Mouse (Mus musculus): Measurements from ENCODE around the gene Lrrc4b. TPM values are rescaled to one million over a fixed set of nuclear protein-coding genes. Genes with fewer than 3 reads are reported as not detected.

Gene Lrrc4b
- total RNA-seq, 1 experiment from 2014 or later = 5.8 TPM

DNA sequence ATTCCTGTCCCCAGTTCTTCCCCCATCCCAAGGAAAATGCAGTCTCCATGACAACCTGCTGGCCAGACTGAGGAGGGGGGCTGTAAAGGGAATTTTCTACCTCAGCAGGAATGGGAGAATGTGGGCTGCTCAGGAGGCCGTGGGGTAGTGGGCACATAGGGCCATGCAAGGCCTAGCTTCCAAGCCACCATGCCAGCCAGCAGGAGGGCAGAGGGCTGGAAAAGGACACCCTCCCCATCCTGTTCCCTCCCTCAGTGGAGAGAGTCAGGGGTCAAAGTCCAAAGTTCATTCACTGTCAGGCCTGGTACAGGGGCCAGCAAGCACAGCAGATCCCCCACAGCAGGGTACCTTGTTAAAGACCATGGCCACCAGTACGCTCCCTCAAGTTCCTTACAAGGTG is 36.3 kb downstream of the Lrrc4b start, which contains the start of gene Aspdh:
Gene Aspdh (plus strand): TSS at position 281 of the 400 bp plus-strand sequence.
- DNase-seq = no peak

DNA sequence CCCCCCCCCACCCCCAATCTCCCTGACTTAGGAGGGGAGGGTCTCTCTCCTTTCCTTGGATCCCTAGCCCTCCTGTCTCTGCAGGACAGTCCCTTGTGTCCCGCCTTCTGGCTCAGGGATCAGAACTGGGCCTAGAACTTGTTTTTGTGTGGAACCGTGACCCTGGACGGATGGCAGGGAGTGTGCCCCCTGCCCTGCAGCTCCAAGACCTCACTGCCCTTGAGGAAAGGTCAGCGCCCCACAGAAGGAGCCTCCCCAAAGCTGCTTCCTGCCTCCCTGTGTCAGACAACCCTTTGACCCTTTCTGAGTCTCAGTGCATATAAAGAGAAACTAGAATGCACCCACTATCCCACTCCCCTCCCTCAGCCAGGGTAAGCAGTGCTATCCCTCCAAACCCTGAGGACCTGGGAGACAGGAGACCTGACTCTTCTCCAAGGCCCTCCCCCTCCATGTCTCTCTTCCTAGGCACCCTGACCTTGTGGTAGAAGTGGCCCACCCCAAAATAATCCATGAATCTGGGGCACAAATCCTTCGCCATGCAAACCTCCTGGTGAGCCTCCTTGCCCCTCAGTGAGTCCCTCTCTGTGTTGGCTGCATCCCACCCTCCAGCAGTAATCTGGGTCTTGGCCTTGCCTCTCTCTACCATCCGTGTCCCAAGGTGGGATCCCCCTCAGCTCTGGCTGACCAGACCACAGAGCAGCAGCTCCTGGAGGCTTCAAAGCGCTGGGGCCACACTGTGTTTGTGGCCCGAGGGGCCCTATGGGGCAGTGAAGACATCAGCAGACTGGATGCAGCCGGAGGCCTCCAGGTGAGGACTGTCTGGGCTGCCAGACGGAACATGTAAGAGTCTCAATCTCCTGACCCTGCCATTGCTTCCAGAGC is 37.4 kb downstream of the Lrrc4b start:
- no peak for DNase-seq

DNA sequence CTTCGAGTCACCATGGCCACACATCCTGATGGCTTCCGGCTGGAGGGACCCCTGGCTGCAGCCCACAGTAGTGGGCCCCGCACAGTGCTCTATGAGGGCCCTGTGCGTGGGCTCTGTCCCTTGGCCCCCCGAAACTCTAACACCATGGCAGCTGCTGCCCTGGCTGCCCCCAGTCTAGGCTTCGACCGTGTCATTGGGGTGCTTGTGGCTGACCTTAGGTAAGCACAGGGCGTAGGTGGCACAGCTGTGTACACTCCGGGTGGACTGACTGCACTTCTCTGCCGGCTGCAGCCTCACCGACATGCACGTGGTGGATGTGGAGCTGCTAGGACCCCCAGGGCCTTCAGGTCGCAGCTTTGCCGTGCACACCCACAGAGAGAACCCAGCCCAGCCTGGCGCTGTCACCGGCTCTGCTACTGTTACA is 38.1 kb downstream of the Lrrc4b start:
- DNase-seq = no peak

DNA sequence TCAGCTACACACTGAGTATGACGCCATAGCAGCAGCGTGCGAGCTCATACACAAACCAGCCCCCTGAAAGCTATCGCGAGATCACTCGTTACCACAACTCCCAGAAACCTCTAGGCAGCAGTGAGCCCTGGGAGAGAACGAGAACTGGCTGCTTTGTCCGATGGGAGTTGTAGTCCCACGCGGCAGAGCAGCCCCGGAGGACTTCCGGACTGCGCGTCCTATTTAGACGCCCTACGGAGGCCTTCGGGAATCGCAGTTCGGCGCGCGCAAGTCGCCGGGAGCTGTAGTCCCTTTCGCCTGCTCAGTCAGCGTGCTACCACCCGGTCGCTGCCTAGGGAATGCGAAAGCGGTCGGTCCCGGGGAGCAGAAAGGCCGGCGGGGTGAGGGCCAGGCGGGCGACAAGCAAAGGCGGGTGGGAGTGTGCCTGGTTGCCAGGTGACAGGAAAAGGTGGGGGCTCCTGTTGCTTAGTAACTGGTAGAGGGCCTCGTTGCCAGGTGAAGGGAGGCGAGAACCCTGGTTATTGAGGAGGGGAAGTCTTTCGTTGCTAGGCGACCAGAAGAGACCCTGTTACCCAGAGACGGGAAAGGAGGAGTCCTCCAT is 39.1 kb downstream of the Lrrc4b start, which contains the start of gene Josd2:
Gene Josd2 (plus strand): TSS at position 170 of the 601 bp plus-strand sequence.
- DNase-seq = peak; percentile 88

DNA sequence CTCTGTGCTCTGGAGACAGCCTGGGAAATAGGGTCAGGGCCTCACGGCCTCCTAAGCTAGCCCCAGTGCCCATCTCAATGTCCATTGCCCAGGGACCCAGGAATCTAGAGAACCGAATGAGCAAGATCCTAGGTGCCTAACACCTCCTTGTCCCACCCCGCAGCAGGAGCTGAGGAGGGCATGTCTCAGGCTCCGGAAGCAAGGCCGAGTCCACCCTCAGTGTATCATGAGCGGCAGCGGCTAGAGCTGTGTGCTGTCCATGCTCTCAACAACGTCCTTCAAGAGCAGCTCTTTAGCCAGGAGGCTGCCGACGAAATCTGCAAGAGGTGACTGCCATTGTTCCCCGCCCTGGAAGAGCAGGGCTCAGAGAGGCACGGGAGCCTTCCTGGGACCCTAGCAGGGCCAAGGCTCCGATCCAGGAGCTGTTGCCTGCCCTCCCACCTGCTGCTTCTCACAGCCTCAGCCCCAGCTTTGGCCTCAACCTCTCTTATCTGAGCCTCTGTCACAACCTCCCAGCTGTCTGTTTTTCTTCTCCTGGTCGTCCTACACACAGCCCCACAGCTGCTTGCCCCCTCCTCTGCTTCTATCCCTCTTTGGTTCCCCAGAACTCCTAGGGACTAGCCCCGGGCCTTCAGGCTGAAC is 39.9 kb downstream of the Lrrc4b start:
- no peak for DNase-seq

DNA sequence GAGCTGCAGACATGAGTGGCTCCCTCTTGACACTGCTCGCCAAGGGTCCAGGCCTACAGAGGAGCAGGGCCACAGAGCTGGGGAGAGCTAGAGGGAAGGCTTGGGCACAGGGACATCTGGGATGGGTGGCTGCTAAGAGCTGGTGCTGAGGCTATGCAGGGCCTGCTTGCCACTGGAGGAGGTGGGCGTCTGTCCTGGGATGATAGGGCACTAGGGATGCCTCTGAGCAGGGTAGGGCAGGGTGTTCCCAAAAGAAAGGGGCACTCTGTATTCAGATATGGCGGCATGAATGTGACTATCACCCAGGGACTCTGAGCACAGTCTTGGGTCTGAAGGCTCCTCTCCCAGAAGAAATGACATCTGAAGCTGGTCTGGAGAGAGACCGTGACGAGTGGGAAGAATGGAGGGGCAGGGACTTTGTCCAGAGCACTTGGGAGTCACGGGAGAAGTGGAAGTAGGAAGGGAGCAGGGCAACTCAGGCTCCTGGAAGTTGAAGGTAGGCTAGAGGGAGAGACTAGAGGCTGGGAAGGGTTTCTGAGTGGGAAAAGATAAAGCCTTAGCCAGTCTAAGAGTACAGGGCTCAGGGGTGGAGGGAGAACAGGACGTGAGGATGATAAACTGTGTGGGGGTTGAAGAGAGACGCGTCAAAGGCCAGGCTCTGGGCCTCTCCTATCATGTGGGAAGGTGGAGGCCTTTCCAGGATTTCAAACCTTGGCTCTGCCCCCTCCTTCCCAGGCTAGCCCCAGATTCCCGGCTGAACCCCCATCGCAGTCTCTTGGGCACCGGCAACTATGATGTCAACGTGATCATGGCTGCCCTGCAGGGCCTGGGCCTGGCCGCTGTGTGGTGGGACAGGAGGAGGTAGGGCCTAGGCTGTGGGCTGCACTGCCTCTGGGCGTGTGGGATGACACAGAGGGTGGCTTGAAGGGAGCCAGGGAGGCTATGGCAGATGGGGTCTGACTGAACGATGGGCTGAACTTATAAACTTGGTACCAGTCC is 41.2 kb downstream of the Lrrc4b start:
- no peak for DNase-seq

DNA sequence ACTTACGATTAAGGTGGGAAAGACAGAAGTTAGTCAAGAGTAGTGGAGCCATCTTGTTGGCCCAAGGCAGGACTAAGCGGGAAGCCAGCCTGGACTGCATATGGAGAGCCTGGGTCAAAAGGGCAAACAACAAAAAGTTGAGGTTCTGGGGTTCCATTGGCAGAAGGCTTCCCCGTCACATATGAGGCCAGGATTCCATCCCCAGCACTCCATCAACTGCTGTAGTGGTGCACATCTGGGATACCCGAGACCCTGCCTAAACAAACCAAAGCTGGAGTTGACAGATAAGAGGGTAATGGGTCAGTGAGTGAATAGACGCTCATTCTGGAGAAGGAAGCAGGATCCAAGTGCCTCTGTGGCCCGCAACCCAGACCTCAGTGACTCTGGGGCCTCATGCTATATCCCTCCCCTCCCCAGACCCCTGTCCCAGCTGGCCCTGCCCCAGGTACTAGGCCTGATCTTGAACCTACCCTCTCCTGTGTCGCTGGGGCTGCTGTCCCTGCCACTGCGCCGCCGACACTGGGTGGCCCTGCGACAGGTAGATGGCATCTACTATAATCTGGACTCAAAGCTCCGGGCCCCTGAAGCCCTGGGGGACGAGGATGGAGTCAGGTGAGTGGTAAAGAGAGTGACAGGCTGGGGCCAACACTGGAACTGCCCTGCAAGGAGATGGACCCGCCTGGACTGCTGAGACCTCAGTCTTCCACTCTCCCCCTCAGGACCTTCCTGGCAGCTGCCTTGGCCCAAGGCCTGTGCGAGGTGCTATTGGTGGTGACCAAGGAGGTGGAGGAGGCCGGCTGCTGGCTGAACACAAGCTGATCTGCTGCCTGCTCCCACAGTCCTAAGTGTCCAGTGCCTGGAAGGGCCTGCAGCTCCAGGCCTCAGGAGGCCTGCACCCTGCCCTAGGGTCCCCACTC is 42.1 kb downstream of the Lrrc4b start:
- DNase-seq = no peak

DNA sequence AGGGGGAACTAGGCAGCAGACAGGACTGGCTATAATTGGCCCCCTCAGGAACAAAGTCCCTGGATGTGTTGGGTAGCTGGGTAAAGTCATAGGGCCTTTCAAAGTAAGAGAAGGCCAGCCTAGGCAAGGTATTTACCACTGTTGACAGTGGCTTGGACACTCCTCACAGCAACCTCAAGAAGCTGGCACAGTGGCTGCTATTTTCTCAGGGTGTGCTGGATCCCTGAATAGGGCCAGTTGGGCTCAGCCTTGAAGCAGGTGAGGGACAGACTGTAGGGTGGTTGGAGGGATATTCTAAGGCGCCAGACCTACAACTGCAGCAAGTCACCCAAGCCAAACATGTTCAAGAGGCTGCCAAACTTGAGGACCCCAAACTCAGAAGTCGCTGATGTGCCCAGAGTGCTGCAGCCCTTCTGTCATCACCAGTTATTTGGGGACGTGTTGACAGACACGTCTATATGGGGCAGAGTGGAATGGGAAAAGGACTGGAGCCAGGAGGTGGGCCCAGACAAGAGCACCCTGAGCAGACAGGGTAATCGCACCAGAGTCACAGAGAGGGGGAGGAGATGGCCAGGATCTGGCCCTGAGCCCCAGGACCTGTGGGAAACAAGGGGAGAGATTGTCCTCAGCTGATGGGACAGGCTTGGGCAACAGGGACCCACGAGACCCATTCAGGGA is 43.2 kb downstream of the Lrrc4b start:
- DNase-seq = no peak

DNA sequence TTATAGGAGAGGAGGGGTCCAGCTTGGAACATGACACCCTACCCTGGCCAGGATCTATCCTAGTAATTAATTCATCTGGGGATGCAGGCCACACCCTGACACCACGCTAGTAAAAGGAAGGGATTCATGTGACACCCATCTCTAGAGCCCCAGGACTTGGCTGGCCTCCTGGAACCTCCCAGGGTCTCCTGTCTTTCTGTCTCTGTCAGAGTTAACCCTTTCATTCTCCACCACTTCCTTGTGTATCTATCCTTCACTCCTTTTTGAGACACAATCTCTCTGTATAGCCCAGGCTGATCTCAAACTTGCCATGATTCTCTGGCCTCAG is 43.7 kb downstream of the Lrrc4b start:
- no peak for DNase-seq

DNA sequence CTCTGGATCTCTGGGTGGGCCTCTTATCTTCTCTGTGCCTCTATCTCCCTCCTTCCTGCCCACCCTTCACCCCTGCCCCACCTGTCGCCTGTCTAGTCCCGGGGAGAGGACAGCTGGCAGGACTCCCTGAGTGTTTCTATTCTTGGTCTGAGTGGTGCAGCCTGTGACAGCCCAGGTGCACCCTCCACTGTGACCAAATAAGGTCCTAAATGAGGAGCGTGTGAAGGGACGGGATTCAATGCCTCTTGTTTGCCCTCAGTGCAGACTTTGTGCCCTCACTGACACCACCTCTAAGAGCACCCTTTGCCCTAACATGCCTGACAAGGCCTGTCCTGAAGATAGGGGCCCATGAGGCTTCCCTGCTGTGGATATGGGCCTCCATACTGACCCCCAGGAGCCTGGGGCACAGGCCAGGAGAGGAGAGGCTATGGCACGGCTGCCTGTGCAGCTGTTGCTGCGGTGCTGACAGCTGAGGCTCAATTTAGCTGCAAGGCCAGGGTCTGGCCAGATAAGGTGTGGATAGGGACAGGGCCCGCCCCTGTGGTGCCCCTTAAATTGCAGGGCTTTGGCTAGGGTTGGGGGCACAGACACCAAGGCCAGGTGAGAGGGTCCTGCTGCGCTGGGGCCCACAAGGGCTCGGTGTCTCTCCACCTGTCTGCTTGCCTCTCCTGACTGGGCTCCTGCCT is 44.3 kb downstream of the Lrrc4b start:
- no peak for DNase-seq

DNA sequence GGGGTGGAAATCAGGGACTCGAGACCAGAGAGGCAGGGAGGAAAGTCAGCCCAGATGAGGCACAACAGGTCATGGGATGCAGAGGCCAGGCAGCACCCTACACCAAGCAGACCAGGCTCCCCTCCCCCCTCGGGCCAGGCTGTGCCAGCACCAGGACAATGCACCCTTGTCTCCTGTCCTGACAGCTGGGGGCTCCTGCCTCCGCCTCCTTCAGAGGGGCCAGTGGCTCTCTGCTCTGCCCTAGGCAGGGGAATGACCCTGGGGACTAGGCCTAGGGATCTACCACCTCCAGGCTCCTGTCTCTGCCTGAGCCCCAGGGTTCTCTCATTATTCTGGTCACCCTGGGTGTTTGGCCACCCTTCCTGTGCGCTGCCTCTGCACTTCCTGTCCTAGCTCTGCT is 45.6 kb downstream of the Lrrc4b start:
- no peak for DNase-seq

DNA sequence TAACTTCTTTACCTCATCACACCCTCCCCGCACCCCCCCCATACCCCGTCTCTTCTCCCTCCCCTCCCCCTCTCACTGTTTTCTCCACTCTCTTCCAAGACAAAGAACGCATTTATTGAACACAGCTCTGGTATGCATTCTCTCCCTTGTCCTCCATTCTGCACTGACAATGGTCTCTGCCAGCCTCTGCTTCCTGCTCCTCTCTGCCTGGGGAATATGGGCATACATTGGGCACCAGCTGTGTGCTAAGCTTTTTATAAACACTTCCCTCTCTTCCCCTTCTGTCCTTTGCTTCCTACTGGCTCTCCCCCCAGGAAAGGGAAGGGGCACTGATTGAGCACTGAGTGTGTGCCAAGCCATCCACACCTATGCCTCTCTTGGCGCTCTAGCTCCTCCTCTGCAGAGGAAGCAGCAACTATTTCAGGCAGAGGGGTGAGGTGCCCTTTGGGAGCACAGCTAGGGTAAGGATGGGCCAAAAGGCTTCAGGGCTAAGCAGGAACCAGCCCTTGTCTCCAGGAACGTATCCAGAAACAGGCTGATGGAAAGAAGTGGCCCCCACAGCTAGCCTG is 46.3 kb downstream of the Lrrc4b start:
- no peak for DNase-seq

DNA sequence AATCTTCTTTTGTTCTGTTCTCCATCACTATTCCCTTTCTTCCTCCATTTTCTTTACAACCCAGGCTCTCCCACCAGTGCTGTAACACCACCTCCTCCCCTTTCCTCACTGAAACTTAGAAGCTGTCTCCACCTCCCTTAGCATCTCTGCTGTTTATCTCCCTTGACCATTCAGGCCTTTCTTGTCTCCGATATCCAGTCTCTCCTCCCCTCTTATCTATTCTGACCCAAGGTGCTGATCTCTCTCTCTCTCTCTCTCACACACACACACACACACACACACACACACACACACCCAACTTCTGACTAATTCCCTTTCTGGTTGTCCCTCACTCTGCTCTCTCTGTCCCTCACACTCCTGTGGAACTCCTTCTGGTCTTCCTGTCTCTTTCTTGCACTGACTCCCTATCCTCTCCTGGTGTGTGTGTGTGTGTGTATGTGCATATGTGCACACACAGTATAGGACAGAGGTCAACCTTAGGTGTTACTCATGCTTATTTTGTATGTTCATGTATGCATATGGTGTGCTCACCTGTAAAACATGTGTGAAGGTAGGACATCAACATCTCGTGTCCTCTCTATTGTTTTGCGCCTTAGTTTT is 54.1 kb downstream of the Lrrc4b start:
- no peak for DNase-seq

DNA sequence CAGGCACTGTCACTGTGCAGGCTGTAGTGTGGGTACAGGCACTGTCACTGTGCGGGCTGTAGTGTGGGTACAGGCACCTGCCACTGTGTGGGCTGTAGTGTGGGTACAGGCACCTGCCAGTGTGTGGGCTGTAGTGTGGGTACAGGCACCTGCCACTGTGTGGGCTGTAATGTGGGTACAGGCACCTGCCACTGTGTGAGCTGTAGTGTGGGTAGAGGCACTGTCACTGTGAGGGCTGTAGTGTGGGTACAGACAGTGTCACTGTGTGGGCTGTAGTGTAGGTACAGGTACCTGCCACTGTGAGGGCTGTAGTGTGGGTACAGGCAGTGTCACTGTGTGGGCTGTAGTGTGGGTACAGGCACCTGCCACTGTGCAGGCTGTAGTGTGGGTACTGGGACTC is 55.3 kb downstream of the Lrrc4b start:
- no peak for DNase-seq

DNA sequence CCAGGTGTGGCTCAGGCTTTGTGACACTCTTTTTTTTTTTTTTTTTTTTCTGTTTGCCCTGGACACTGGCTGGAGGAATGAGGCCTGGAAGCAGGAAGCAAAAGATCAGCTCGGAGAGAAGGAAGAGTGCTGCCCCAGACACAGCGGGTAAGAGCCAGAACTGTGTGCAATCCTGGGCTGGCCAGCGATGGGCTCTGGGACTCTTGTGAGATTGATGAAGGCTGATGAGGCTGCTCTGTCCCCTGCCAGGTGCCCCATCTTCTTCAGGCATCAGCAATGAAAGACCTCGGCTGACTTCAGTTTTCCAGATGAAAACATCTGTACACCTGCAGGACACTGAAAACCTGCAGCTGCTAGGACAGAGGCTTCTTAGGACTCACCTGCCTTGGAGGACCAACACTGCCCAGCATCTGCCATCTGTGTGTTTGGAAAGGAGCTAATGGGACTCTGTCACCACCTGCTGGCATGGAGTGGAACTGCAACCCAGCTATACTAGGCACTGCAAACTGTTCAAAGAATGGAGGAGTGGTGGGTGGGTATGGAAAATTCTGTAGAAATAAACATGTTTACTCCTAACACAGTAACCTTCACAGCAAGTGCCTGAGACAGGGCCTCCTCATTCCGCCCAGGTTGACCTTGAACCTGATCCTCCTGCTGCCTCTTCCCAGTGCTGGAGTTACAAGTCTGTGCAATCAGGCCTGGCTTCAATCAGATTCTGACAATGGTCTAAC is 56.2 kb downstream of the Lrrc4b start:
- peak; percentile 67 for DNase-seq

DNA sequence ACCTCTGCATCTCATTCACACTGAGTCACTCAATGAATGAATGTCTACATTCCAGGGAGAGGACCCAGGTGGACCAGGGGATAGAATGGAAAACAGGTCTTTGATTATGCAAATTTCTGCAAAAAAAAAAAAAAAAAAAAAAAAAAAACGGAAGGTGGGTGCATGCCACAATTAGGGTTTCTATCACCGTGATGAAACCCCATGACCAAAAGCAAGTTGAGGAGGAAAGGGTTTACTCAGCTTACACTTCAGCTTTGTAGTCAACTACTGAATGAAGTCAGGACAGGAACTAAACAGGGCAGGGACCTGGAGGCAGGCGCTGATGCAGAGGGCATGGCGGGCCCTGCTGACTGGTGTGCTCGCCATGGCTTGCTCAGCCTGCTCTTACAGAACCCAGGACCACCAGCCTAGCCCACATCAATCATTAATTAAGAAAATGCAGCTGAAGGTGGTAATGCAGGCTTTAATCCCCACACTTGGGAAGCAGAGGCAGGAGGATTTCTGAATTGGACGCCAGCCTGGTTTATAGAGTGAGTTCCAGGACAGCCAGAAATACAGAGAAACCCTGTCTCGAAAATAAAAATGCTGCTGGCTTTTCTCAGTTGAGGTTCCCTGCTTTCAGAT is 56.9 kb downstream of the Lrrc4b start:
- no peak for DNase-seq

DNA sequence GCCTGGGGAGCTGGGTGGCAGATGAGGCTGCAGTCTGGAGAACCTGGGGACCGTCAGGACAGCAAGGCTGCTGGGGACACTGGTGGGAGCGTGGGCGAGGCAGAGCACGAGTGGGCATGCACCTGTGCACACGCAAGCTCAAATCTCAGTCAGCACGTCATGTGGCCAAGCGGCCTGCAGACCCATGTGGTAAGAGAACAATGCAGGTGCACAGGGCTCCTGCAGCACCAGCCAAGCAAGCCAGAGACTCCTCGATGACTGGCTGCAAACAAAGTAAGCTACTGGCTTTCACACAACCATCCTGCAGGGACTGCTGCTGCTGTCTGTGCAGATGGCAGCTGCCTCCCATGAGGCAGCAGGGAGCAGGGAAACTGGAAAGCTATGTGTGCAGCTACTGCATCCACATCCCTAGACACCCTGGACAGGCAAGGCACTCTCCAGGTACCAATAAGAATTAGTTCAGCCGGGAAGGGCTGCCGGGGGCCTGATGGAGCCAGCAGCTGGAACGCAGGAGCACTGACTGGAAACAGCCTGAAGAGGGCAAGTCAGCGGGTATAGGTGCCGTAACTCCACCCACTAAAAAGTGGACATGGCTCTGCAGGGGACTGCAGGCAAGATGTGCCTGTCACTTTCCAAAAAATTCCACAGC is 58.2 kb downstream of the Lrrc4b start:
- no peak for DNase-seq

All from adrenal gland, postnatal 25 days (tissue).